Mouse (Mus musculus): ENCODE data around the gene Psmb11. TPM values are rescaled to one million over a fixed set of nuclear protein-coding genes. Genes with fewer than 3 reads are reported as not detected.
A peak's percentile ranks its signal among the peaks of the same experiment; 100 is the strongest.

Psmb11 gene
- total and polyA plus RNA-seq, 2 experiments from 2014 or later: 0.04 TPM; not detected in 1

- Histone ChIP-seq H3K4me1 (ENCODE audit: insufficient read depth) (peaks cover 4% of the 10 kb centered on the region; the same call in 1 of the 2 replicates), H3K27ac (ENCODE audit: low read depth, low read length) (peak within 1 kb of the TSS; percentile 85), H3K4me2 (ENCODE audit: low read depth) (peak within 1 kb of the TSS; percentile 93), H3K9me3 (ENCODE audit: low read length) (no peaks in the 10 kb centered on the region), H3K9ac (peak within 1 kb of the TSS; percentile 84), H3K36me3 (ENCODE audit: insufficient read depth) (peaks cover 48% of the 10 kb centered on the region), H3K4me3 (ENCODE audit: low read depth, low read length) (peak within 1 kb of the TSS; percentile 66), H3K27me3 (ENCODE audit: insufficient read depth, low read length) (no peaks in the 10 kb centered on the region)
- TF ChIP-seq CTCF (IDR thresholded peaks at IDR 0.05; ENCODE audit: low read depth): no peak
- WGBS: 7% methylated on average over 28 of the region's 28 CpGs
- DNase-seq (no peak), ATAC-seq (peak; percentile 34)
Measured at GRCm38 (mm10) chr14:54640946-54641304, 19.7 kb downstream of the Psmb11 start, which contains the start of gene Gm17606. TSS of gene Gm17606 (plus strand) at chr14:54640952.

GRCm38 (mm10) chr14:54641305-54641969 is 20.2 kb downstream of the Psmb11 start, which contains the start of gene Cdh24:
TSS of gene Cdh24 (minus strand) at chr14:54641364.
- peak; percentile 92 for ATAC-seq
- peak within 1 kb of the TSS; percentile 93 for H3K4me2 ChIP-seq (ENCODE audit: low read depth)
- H3K27me3 ChIP-seq (ENCODE audit: insufficient read depth, low read length): no peaks in the 10 kb centered on the region
- H3K9me3 ChIP-seq (ENCODE audit: low read length): no peaks in the 10 kb centered on the region
- peaks cover 4% of the 10 kb centered on the region; the same call in 1 of the 2 replicates for H3K4me1 ChIP-seq (ENCODE audit: insufficient read depth)
- H3K36me3 ChIP-seq (ENCODE audit: insufficient read depth): peaks cover 52% of the 10 kb centered on the region
- DNase-seq: peak; percentile 94
- 2% methylated on average over 48 of the region's 52 CpGs for WGBS
- H3K9ac ChIP-seq: peak within 1 kb of the TSS; percentile 84
- peak within 1 kb of the TSS; percentile 66 for H3K4me3 ChIP-seq (ENCODE audit: low read depth, low read length)
- peak; percentile 95 for TF ChIP-seq CTCF (IDR thresholded peaks at IDR 0.05; ENCODE audit: low read depth)
- H3K27ac ChIP-seq (ENCODE audit: low read depth, low read length): peak within 1 kb of the TSS; percentile 85

- no peak overlapping the region for H3K4me3 ChIP-seq (ENCODE audit: low read depth, low read length)
- peaks cover 4% of the 10 kb centered on the region; the same call in 1 of the 2 replicates for H3K4me1 ChIP-seq (ENCODE audit: insufficient read depth)
- no peak overlapping the region for H3K9ac ChIP-seq
- no peaks in the 10 kb centered on the region for H3K9me3 ChIP-seq (ENCODE audit: low read length)
- peak; percentile 43 for DNase-seq
- no peak for TF ChIP-seq CTCF (IDR thresholded peaks at IDR 0.05; ENCODE audit: low read depth)
- H3K36me3 ChIP-seq (ENCODE audit: insufficient read depth): peaks cover 57% of the 10 kb centered on the region
- 77% methylated on average over 25 of the region's 25 CpGs for WGBS
- H3K27me3 ChIP-seq (ENCODE audit: insufficient read depth, low read length): no peaks in the 10 kb centered on the region
- ATAC-seq: no peak
- no peak overlapping the region for H3K4me2 ChIP-seq (ENCODE audit: low read depth)
- no peak overlapping the region; the same call in 1 of the 2 replicates for H3K27ac ChIP-seq (ENCODE audit: low read depth, low read length)
Measured at GRCm38 (mm10) chr14:54642224-54642944, 21.2 kb downstream of the Psmb11 start.

GRCm38 (mm10) chr14:54643011-54643410 is 21.8 kb downstream of the Psmb11 start:
- TF ChIP-seq CTCF (IDR thresholded peaks at IDR 0.05; ENCODE audit: low read depth): no peak
- H3K4me3 ChIP-seq (ENCODE audit: low read depth, low read length): no peak overlapping the region
- H3K36me3 ChIP-seq (ENCODE audit: insufficient read depth): peaks cover 58% of the 10 kb centered on the region
- WGBS: 82% methylated on average over 2 of the region's 2 CpGs
- peaks cover 4% of the 10 kb centered on the region; the same call in 1 of the 2 replicates for H3K4me1 ChIP-seq (ENCODE audit: insufficient read depth)
- DNase-seq: peak; percentile 30
- H3K27me3 ChIP-seq (ENCODE audit: insufficient read depth, low read length): no peaks in the 10 kb centered on the region
- H3K9ac ChIP-seq: no peak overlapping the region
- H3K4me2 ChIP-seq (ENCODE audit: low read depth): no peak overlapping the region
- H3K27ac ChIP-seq (ENCODE audit: low read depth, low read length): no peak overlapping the region
- H3K9me3 ChIP-seq (ENCODE audit: low read length): no peaks in the 10 kb centered on the region
- ATAC-seq: no peak

- H3K4me3 ChIP-seq (ENCODE audit: low read depth, low read length): no peak overlapping the region
- H3K9me3 ChIP-seq (ENCODE audit: low read length): no peaks in the 10 kb centered on the region
- H3K4me1 ChIP-seq (ENCODE audit: insufficient read depth): peaks cover 4% of the 10 kb centered on the region; the same call in 1 of the 2 replicates
- WGBS: 91% methylated on average over 9 of the region's 9 CpGs
- H3K27ac ChIP-seq (ENCODE audit: low read depth, low read length): no peak overlapping the region
- no peak overlapping the region for H3K4me2 ChIP-seq (ENCODE audit: low read depth)
- DNase-seq: no peak
- H3K9ac ChIP-seq: no peak overlapping the region
- no peak for ATAC-seq
- H3K36me3 ChIP-seq (ENCODE audit: insufficient read depth): peaks cover 68% of the 10 kb centered on the region
- no peak for TF ChIP-seq CTCF (IDR thresholded peaks at IDR 0.05; ENCODE audit: low read depth)
- H3K27me3 ChIP-seq (ENCODE audit: insufficient read depth, low read length): no peaks in the 10 kb centered on the region
Measured at GRCm38 (mm10) chr14:54644294-54644693, 23.1 kb downstream of the Psmb11 start.

- 0 out of 2 replicates have a peak, but pooled peaks cover 1% of the 10 kb centered on the region for H3K4me1 ChIP-seq (ENCODE audit: insufficient read depth)
- TF ChIP-seq CTCF (IDR thresholded peaks at IDR 0.05; ENCODE audit: low read depth): no peak
- H3K9me3 ChIP-seq (ENCODE audit: low read length): no peaks in the 10 kb centered on the region
- H3K4me3 ChIP-seq (ENCODE audit: low read depth, low read length): no peak overlapping the region
- no peak overlapping the region for H3K4me2 ChIP-seq (ENCODE audit: low read depth)
- peaks cover 84% of the 10 kb centered on the region for H3K36me3 ChIP-seq (ENCODE audit: insufficient read depth)
- no peak for DNase-seq
- H3K27me3 ChIP-seq (ENCODE audit: insufficient read depth, low read length): no peaks in the 10 kb centered on the region
- no peak for ATAC-seq
- no peak overlapping the region for H3K27ac ChIP-seq (ENCODE audit: low read depth, low read length)
- WGBS: 94% methylated on average over 17 of the region's 17 CpGs
- H3K9ac ChIP-seq: no peak overlapping the region
Measured at GRCm38 (mm10) chr14:54646455-54646854, 25.2 kb downstream of the Psmb11 start.
